Mouse (Mus musculus) left cerebral cortex, adult 18-20 months (tissue): ENCODE results near the gene 3110021N24Rik. TPM values are rescaled to one million over a fixed set of nuclear protein-coding genes. Genes with fewer than 3 reads are reported as not detected.

ENCODE experiments used
- DNase-seq, 2 experiments: peaks; one replicate each; pipeline ENCODE4 v3.0.0; 2021 to 2022; ENCODE audit warnings: low spot score in 2 of 2, mixed read lengths in 1 of 2
- total RNA-seq, 2 experiments: library from RNA; stranded (reverse); gene quantifications; 2 replicates each; pipeline ENCODE4 v1.2.3; 2021

Gene 3110021N24Rik
- total RNA-seq, 2 experiments from 2014 or later: 0.91 to 1.8 TPM

- DNase-seq: no peak
These were observed 74.5 kb downstream of the 3110021N24Rik start for GRCm38 (mm10) chr4:108793941-108794340.

- no peak for DNase-seq
These were observed 77.3 kb downstream of the 3110021N24Rik start for GRCm38 (mm10) chr4:108796701-108797100.

GRCm38 (mm10) chr4:108798083-108798830 lies 78.8 kb downstream of the 3110021N24Rik start:
- peak; percentile 65 to 76 for DNase-seq

GRCm38 (mm10) chr4:108803535-108803934 lies 84.1 kb downstream of the 3110021N24Rik start:
- no peak for DNase-seq

- no peak for DNase-seq
These were observed 91.7 kb downstream of the 3110021N24Rik start for GRCm38 (mm10) chr4:108811142-108811541.

GRCm38 (mm10) chr4:108811550-108811949 lies 92.1 kb downstream of the 3110021N24Rik start:
- DNase-seq: no peak

- DNase-seq: no peak
These were observed 106.2 kb downstream of the 3110021N24Rik start for GRCm38 (mm10) chr4:108825677-108826076.

GRCm38 (mm10) chr4:108826096-108826495 lies 106.6 kb downstream of the 3110021N24Rik start:
- no peak for DNase-seq

- no peak for DNase-seq
These were observed 107.2 kb downstream of the 3110021N24Rik start for GRCm38 (mm10) chr4:108826643-108827042.

GRCm38 (mm10) chr4:108830698-108831097 lies 111.2 kb downstream of the 3110021N24Rik start:
- DNase-seq: no peak

Other genes with a start within 250 kb of the 3110021N24Rik start
- 10 to 100 TPM; 29.4 TPM for gene Prpf38a, start 140.3 kb upstream of the 3110021N24Rik start, total RNA-seq
- under 1 TPM in 1 of 2 experiments, not detected in 1; 0.12 TPM for gene Orc1, start 140.2 kb upstream of the 3110021N24Rik start, total RNA-seq
- 10 to 100 TPM; 23.9 to 30.1 TPM for gene Cc2d1b, start 99.7 kb upstream of the 3110021N24Rik start, total RNA-seq
- gene Zfyve9, start 61.1 kb downstream of the 3110021N24Rik start, total RNA-seq: 10 to 100 TPM; 72.4 to 73.0 TPM
- 10 to 100 TPM; 85.6 to 91.5 TPM for gene Btf3l4, start 114.0 kb downstream of the 3110021N24Rik start, total RNA-seq
- 10 to 100 TPM; 39.6 to 44.2 TPM for gene Txndc12, start 115.0 kb downstream of the 3110021N24Rik start, total RNA-seq
- gene Kti12, start 128.1 kb downstream of the 3110021N24Rik start, total RNA-seq: 10 to 100 TPM; 18.4 TPM
- gene A730015C16Rik, start 129.0 kb downstream of the 3110021N24Rik start, total RNA-seq: not detected
- 10 to 100 TPM; 87.8 to 89.9 TPM for gene Rab3b, start 159.4 kb downstream of the 3110021N24Rik start, total RNA-seq